Mouse (Mus musculus): ENCODE results near the gene Tbck. TPM values are rescaled to one million over a fixed set of nuclear protein-coding genes. Genes with fewer than 3 reads are reported as not detected.

Tbck gene
- polyA plus RNA-seq, 2 experiments from 2014 or later = 28.0 to 31.0 TPM

DNA sequence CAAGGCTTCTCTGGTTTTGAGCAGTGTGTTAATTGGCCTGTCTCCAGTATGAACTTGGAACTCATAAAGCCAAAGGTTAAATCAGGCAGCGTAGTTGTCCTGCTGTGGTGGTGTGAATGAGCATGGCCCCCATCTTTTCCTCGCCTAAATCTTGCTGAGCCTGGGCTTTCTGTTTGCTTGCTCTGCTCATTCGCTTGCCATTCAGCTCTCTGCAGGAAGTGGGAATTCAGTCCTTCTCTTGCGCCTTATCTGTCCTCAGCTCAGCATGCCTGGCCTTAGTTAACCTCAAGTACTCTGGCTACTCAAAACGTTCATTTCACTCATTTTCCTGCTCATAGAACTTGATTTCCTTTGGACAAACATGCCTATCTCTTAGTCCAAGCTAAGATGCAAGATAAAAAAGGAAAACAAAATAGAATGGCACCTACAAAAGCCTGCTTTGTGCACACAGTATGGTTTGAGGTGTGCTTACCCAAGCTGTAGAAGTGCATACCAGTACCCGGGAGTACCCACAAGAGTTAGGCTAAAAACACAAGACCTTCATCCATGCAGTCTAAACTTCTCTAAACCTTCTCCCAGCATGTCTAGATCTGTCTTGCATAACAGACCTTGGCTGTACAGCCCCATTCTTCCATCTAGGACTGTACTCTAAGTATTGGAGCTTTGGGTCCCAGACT lies 151.3 kb downstream of the Tbck start:
- no peak for ATAC-seq

DNA sequence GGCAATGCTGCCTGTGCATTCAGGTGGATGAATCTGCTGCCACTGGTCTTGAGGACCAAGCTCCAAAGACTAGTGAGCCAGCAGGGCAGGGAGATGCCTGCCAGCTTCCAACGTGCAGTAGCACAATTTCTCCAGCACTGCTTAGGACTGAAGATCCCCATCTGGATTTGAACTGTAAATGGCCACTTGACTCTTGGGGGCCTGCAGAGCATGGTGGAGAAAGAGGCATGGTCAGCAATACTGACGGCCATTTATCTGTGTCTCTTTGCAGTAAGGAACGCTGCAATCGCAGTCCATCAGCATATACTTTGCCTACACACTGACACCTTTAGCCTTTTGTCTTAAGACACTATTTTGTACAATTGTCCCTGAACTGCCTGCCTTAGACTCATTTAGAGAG lies 153.2 kb downstream of the Tbck start:
- no peak for ATAC-seq

DNA sequence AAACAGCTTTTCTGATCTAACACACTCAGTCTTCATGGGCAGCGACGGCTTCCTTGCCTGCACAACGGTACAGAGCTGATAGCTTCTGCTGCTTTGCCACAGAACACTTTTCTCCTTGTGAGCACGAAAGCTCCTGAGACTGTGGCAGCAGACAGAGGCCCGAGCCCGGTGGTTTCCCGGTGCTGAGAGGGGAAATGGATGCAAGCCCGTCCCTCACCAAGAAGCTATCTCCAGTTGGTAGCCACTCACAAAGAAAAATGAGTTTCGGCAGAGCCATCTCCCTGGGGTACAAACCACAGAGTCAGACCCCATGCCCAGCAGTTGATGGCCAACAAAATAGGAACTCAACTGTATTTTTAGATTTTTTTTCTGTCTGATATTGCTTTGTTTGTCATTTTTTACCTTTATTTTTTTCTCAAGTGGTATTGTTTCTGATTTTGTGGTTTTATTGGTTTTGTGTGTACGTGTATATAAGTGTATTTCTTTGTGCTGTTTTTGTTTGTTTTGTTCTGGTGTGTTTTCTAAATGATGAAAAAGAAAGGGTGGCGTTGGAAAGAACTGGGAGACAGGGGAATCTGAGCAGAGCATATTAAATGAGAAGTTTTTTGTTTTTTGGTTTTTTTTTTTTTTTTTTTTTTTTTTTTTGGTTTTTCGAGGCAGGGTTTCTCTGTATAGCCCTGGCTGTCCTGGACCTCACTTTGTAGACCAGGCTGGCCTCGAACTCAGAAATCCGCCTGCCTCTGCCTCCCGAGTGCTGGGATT lies 154.9 kb downstream of the Tbck start:
- no peak for ATAC-seq

DNA sequence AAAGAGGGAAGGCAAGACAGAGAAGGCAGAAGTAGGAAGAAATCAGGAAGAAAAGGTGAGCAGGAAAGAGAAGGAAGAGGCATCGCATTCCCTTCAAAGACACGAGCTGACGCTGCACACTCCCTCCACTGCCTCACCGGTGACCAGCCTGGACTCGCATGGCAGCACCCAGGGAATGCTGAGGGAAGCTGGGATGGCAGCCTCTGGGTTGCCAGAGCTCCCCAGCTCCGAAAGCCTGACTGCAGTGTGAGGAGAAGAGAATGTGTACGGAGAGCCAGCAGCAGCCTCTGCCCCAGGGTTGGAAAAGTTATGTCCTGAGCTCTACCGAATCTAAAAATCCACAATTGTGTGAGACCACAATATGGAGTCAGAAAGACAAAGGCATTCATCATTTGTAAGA lies 155.6 kb downstream of the Tbck start:
- ATAC-seq = no peak

DNA sequence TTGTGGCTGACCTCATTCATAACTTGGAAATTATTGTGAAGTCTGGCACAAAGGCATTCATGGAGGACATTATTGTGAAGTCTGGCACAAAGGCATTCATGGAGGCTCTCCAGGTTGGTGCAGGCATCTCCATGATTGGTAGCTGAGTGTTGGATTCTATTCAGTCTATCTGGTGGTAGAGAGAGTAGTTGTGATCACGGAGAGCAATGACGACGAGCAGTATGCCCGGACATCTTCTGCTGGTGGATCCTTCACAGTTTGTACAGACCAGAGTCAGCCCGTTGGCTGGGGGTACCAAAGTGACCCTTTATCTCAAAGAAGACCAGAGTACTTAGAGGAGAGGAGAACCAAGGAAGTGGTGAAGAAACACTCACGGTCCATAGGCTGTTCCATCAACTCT lies 158.7 kb downstream of the Tbck start:
- no peak for ATAC-seq

- ATAC-seq = no peak
Measured at GRCm38 (mm10) chr3:132849669-132850068, 165.7 kb downstream of the Tbck start.

DNA sequence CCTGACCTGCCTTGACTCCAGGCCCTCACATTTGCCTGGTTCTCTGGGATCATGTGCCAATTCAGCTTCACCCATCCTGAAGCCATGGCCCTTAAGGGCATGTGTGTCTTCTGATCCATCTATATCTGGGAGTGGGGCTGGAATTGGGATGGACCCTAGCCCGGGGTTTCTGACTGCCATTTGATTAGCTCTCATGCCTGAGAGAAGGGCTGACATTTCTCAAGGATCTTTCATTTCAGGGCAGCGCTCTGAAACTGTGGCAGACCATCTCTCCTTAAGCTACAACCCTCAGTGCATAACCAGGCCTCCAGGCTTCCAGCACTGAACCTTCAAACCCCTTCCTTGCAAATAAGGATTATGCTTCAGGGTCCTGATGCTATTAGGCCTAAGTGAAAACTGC lies 166.5 kb downstream of the Tbck start:
- no peak for ATAC-seq

GRCm38 (mm10) chr3:132851417-132851816 lies 167.5 kb downstream of the Tbck start:
- no peak for ATAC-seq

GRCm38 (mm10) chr3:132851841-132852728 lies 168.1 kb downstream of the Tbck start:
- no peak for ATAC-seq

- no peak for ATAC-seq
Measured at GRCm38 (mm10) chr3:132854271-132854670, 170.3 kb downstream of the Tbck start.

DNA sequence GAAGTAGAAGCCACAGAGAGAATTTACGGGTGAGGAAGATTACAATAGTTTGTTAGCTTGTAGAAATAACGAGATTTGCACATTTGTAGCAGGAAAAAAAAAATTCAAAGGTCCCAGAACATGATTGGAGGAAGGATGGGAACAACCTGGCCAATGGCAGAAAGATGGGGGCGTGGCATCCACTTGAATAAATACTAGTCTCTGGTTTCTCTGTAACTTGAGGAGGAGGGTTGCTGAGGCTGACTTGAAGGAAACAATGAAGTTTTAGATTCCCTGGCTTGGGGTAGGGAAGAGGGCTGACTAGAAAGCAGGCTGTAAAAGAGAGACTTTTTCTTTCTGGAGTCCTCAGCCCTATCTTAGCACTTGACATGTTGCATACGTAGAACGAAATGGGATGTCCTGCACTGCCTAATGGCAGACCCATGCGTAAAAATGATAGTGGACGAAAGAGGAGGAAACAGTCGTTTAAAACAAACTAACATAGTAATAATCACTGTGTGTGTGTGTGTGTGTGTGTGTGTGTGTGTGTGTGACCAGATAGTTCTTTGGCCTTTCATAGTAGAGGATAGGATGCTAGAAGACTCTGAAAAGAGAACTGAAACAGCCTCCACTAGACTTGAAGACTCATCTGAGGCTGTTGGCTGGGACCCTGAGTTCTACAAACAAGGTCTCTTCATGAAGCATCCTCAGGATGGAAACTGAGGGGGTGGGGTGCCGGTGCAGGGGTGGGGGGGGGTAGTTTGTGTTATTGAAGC lies 171.7 kb downstream of the Tbck start:
- ATAC-seq = no peak

- ATAC-seq = no peak
Measured at GRCm38 (mm10) chr3:132856651-132857050, 172.7 kb downstream of the Tbck start.

DNA sequence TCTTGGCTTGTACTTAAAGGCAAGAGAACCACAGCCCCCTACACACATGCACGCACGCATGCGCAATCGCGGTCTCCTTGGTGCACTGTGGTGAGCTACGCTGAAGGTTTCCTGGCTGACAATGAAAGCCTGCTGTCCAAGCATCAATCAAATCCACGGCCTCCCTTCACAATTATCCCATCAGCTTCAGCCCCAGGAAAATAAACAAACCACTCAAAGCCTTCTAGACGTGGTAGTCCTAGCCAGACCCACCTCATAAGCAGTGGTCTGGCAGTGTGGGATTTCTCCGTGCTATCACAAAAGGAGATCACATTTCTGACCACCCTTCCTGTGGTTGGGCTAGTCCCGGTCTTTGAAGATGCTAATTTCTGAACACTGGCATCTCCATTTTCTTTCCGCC lies 174.9 kb downstream of the Tbck start:
- ATAC-seq = no peak

GRCm38 (mm10) chr3:132859573-132859972 lies 175.6 kb downstream of the Tbck start:
- ATAC-seq = no peak

DNA sequence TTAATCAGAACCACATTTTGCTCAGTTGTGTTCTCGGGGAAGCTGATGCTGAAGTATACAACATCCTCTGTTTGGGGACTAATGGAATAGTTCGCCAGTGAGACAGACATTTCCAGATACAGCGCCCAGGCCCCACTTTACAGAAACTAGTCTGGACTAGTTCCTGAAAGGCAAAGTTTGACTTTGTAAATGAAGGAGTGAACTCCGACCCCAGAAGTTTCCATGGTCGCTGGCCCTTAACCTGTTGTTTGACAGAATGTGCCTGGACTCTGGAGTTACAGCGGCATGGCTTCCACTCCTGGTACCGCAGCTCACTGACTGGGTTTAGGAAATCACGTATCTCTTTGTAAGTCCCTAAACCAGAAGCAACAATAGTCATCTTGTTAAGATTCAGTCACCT lies 176.9 kb downstream of the Tbck start:
- no peak for ATAC-seq

GRCm38 (mm10) chr3:132863843-132864242 lies 179.9 kb downstream of the Tbck start:
- ATAC-seq = no peak

DNA sequence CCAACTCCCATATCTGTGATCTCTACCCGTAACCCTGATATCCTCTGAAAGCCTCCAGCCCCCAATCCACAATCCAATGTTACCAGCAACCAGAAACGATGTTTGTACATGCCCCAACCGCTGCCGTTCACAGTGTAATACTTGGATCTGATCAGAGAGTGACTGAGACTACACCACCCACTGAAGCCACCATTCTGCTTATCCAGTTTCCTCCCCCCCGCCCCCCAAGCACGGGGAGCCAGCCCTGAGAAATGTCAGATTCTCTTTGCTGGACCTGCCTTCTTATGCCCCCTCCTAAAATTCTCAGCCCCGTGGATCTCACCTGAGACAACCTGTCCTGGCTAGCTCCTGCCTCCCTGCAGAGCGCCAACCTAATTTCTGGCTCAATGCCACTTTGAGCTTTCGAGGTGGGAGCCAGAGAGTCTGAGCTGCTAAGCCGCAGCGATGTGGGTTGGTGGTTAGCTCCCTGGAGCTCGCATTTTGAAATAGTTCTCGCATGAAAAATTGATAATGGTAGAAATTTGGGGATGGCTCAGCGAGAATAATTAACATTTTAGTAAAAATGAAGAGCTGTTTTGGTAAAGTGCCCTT lies 180.5 kb downstream of the Tbck start:
- no peak for ATAC-seq

- ATAC-seq = no peak
Measured at GRCm38 (mm10) chr3:132864986-132865385, 181.0 kb downstream of the Tbck start.

- ATAC-seq = no peak
Measured at GRCm38 (mm10) chr3:132865596-132865995, 181.7 kb downstream of the Tbck start.

DNA sequence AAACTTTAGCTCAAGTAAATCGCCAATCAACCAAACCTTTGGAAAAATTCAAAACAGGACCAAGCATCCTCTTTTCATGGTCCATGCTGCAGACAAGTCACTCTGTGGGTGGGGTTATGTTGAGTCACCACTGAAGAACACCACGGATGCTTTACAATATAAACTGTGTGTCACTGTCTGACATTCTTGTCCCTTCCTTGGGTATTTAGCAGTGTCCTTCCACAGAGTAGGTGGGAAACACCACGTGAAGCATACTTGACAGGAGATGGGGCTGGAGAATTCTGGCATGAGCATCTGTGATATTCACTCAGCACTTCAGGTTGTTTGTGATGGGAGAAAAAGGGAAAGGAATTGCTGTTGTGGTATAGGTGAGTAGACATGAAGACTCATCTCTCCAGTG lies 183.0 kb downstream of the Tbck start:
- no peak for ATAC-seq

DNA sequence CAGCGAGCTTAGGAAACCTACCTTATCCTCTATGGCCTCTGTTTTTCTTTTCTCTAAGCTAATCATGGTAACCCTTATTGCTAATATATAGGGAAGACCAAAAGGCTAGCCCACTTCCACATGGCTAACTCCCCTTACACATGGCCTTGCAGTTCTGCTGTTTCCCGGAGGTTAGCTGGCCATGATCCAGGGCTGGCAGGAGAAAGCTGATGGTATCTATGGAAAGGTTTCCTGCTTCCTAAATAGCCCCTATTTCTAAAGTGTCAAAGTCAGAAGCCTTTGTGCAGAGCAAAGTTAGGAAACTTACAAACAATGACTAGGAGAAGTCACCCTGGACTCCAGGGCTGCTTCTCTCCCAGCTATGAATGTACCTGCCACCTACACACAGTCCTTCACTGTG lies 184.9 kb downstream of the Tbck start:
- no peak for ATAC-seq

DNA sequence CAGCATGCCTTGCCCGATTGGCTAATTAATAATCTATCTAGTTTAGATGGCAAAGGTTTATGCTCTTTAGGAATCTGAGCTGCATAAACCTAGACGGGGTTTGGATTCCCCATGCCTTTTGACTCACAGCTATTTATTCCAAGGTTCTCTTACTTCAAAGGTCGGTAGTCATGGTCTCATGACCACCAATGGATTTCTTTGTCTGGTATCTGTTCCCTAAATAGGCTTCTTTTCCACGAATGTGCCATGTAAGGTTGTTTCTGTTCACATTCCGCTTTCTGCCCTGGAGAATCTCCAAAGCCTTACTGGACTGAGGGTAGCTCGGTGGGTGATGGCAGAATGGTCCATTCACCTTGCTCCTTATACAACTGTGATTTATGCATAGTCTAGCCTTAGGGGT lies 186.1 kb downstream of the Tbck start:
- no peak for ATAC-seq
